Comparison of ENCODE assay signal across 8 mouse cellular contexts in genomic region chr7:4470275-4471178, GRCm38 (mm10). TPM values are rescaled to one million over a fixed set of nuclear protein-coding genes. Genes with fewer than 3 reads are reported as not detected.
DNase-seq lines count a peak whose midpoint lies in the region; ATAC-seq and TF ChIP-seq lines count a peak whose summit lies in the region.

No protein-coding gene starts in this region.

- peak; percentile 58 for ATAC-seq in forebrain, postnatal 0 days
- peak; percentile 70 for ATAC-seq in hindbrain, embryonic 11.5 days (ENCODE audit: low FRiP score)
- no peak for ATAC-seq in monocyte, adult 5-6 weeks (replicated peaks; ENCODE audit: insufficient number of reproducible peaks, low FRiP score, low TSS enrichment, poor library complexity, severe bottlenecking)

- H3K27me3 ChIP-seq in forebrain, postnatal 0 days (ENCODE audit: insufficient read depth, low read length), result peaks cover 13% of the 10 kb centered on the region
- H3K27me3 ChIP-seq in hindbrain, embryonic 11.5 days (ENCODE audit: control insufficient read depth, insufficient read depth, low read length), result peaks cover 25% of the 10 kb centered on the region

- peak overlapping the region; percentile 74 for H3K4me2 ChIP-seq in forebrain, postnatal 0 days (ENCODE audit: low read depth)
- peak overlapping the region; percentile 50 for H3K4me2 ChIP-seq in hindbrain, embryonic 11.5 days (replicated peaks; ENCODE audit: low read depth, low read length)

- H3K9ac ChIP-seq in forebrain, postnatal 0 days, result peak overlapping the region; percentile 57
- peak overlapping the region; percentile 35; the same call in 1 of the 2 replicates for H3K9ac ChIP-seq in hindbrain, embryonic 11.5 days (ENCODE audit: low read depth, low read length)

- DNase-seq in NIH3T3 (ENCODE audit: low read depth), result peak; percentile 47
- DNase-seq in cerebellum, adult 18-20 months, result peak; percentile 57 to 61
- peak; percentile 76 for DNase-seq in forebrain, postnatal 0 days
- peak; percentile 80 for DNase-seq in hindbrain, embryonic 11.5 days (ENCODE audit: low spot score)
- peak; percentile 64 for DNase-seq in layer of hippocampus, adult 9-11 months
- DNase-seq in lung, postnatal 10 days, result peak; percentile 90
- peak; percentile 72 for DNase-seq in right cerebral cortex, adult 18-20 months

- no peaks in the 10 kb centered on the region for H3K4me1 ChIP-seq in forebrain, postnatal 0 days (ENCODE audit: insufficient read depth)
- H3K4me1 ChIP-seq in hindbrain, embryonic 11.5 days (replicated peaks; ENCODE audit: control insufficient read depth, insufficient read depth, low read length), result no peaks in the 10 kb centered on the region

- no peaks in the 10 kb centered on the region for H3K36me3 ChIP-seq in forebrain, postnatal 0 days (ENCODE audit: insufficient read depth)
- no peaks in the 10 kb centered on the region for H3K36me3 ChIP-seq in hindbrain, embryonic 11.5 days (ENCODE audit: control insufficient read depth, insufficient read depth, low read length)

- no peak for TF ChIP-seq CTCF in forebrain, postnatal 0 days (IDR thresholded peaks at IDR 0.05; ENCODE audit: low read depth)

- WGBS in forebrain, postnatal 0 days, result 3% methylated on average over 35 of the region's 35 CpGs
- WGBS in hindbrain, embryonic 11.5 days, result 4% methylated on average over 35 of the region's 35 CpGs

- H3K27ac ChIP-seq in forebrain, postnatal 0 days (ENCODE audit: low read depth, low read length), result peak overlapping the region; percentile 41; the same call in 1 of the 2 replicates
- no peak overlapping the region for H3K27ac ChIP-seq in hindbrain, embryonic 11.5 days (ENCODE audit: low read depth, low read length)

- no peaks in the 10 kb centered on the region for H3K9me3 ChIP-seq in forebrain, postnatal 0 days (ENCODE audit: low read length)
- H3K9me3 ChIP-seq in hindbrain, embryonic 11.5 days (ENCODE audit: control insufficient read depth, low read length), result no peaks in the 10 kb centered on the region

- peak overlapping the region; percentile 56 for H3K4me3 ChIP-seq in forebrain, postnatal 0 days (ENCODE audit: low read depth, low read length)
- H3K4me3 ChIP-seq in hindbrain, embryonic 11.5 days (ENCODE audit: low read depth, low read length), result peak overlapping the region; percentile 25

RNA-seq across cellular contexts. Expression of gene Eps8l1, which starts 10.1 kb away (rescaled TPM):
- 3.2 and 8.6 TPM in 2 replicates for total RNA-seq in forebrain, postnatal 0 days (2014; rRNA removed)
- 4.6 and 7.4 TPM in 2 replicates for polyA plus RNA-seq in forebrain, postnatal 0 days (2015; fragmentation: Nextera tagmentation; extraction: Ambion mirVana)
- 4.6 and 4.9 TPM in 2 replicates for polyA plus RNA-seq in hindbrain, embryonic 11.5 days (2014; fragmentation: Nextera tagmentation; extraction: Ambion mirVana)
- 15.0 to 52.1 TPM (median 27.4 TPM) in 3 replicates for total RNA-seq in monocyte, adult 5-6 weeks (2017)

RNA-seq across cellular contexts. Expression of gene Rdh13, which starts 25.1 kb away (rescaled TPM):
- total RNA-seq in forebrain, postnatal 0 days (2014; rRNA removed), result 73.9 and 84.5 TPM in 2 replicates
- 28.5 and 37.9 TPM in 2 replicates for polyA plus RNA-seq in forebrain, postnatal 0 days (2015; fragmentation: Nextera tagmentation; extraction: Ambion mirVana)
- 28.3 and 29.1 TPM in 2 replicates for polyA plus RNA-seq in hindbrain, embryonic 11.5 days (2014; fragmentation: Nextera tagmentation; extraction: Ambion mirVana)
- 2.8 to 5.5 TPM (median 5.2 TPM) in 3 replicates for total RNA-seq in monocyte, adult 5-6 weeks (2017)

RNA-seq across cellular contexts. Expression of gene Ppp1r12c, which starts 31.0 kb away (rescaled TPM):
- 94.2 and 100 TPM in 2 replicates for total RNA-seq in forebrain, postnatal 0 days (2014; rRNA removed)
- 27.8 and 35.1 TPM in 2 replicates for polyA plus RNA-seq in forebrain, postnatal 0 days (2015; fragmentation: Nextera tagmentation; extraction: Ambion mirVana)
- polyA plus RNA-seq in hindbrain, embryonic 11.5 days (2014; fragmentation: Nextera tagmentation; extraction: Ambion mirVana), result 38.8 and 44.0 TPM in 2 replicates
- 272 to 296 TPM (median 283 TPM) in 3 replicates for total RNA-seq in monocyte, adult 5-6 weeks (2017)

RNA-seq across cellular contexts. Expression of gene Tnnt1, which starts 45.7 kb away (rescaled TPM):
- 0.77 and 2.9 TPM in 2 replicates for total RNA-seq in forebrain, postnatal 0 days (2014; rRNA removed)
- polyA plus RNA-seq in forebrain, postnatal 0 days (2015; fragmentation: Nextera tagmentation; extraction: Ambion mirVana), result 3.4 and 3.9 TPM in 2 replicates
- polyA plus RNA-seq in hindbrain, embryonic 11.5 days (2014; fragmentation: Nextera tagmentation; extraction: Ambion mirVana), result 18.1 and 27.4 TPM in 2 replicates
- not detected in 3 replicates for total RNA-seq in monocyte, adult 5-6 weeks (2017)

RNA-seq across cellular contexts. Expression of gene Tnni3, which starts 53.5 kb away (rescaled TPM):
- 0.62 and 3.6 TPM in 2 replicates for total RNA-seq in forebrain, postnatal 0 days (2014; rRNA removed)
- polyA plus RNA-seq in forebrain, postnatal 0 days (2015; fragmentation: Nextera tagmentation; extraction: Ambion mirVana), result 0.89 and 1.2 TPM in 2 replicates
- polyA plus RNA-seq in hindbrain, embryonic 11.5 days (2014; fragmentation: Nextera tagmentation; extraction: Ambion mirVana), result 1.8 and 2.5 TPM in 2 replicates
- 6.1 to 6.3 TPM in 2 of 3 replicates, not detected in the other for total RNA-seq in monocyte, adult 5-6 weeks (2017)

Comparison
In these comparisons a context has a peak if more than half of its experiments do, and no peak if none do; other contexts are left out.
1. RNA of gene Rdh13, which starts 25.1 kb away (total RNA-seq): 73.9 to 84.5 TPM in forebrain, postnatal 0 days; 2.8 to 5.5 TPM in monocyte, adult 5-6 weeks; every median in the first group is over 10 times any median in the second.
2. Peak in every context shown above with its lines, with median percentiles within 50 percentile points of each other: DNase-seq.